Mouse (Mus musculus) myocyte (in vitro differentiated cells): ENCODE data around the gene Lmo7.

Experiments used
- E2F4 ChIP-seq: IDR thresholded peaks from one replicate; pipeline ENCODE4 v1.6.1; 2011; ENCODE audit warnings: mild to moderate bottlenecking, control low read depth, moderate library complexity; ENCODE audit not compliant: insufficient read depth
- MAX ChIP-seq: IDR thresholded peaks from one replicate; pipeline ENCODE4 v1.6.1; 2011; ENCODE audit warnings: low read depth, mild to moderate bottlenecking, control low read depth
- POLR2A ChIP-seq: IDR thresholded peaks from one replicate; pipeline ENCODE4 v1.6.1; 2011; ENCODE audit warnings: low read depth, mild to moderate bottlenecking, control low read depth, moderate library complexity; ENCODE audit not compliant: insufficient read length

DNA sequence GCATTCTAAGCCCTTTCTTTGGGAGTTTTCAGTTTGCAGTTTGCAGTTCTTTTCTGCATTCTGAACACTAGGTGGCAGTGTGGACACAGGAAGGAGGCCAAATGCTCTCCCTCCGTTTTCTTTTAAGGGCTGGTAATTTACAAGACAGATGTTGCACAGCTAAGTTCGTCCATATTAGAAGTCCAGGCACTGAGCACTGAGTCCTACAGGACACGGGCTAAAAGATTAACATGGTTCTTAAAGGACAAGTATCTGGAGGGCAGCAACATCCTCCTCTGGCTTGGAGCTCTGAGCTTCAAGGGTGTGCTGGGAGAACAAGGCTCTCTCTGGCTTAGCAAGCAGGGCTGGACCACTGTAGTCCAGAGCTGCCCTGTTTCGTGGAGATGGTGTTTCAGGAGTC lies 213.2 kb downstream of the Lmo7 start:
- no peak for TF ChIP-seq POLR2A
- TF ChIP-seq MAX = no peak
- TF ChIP-seq E2F4 = no peak
